Mouse (Mus musculus) ES-E14 (cell line): Measurements from ENCODE around the gene Mrps14. TPM values are rescaled to one million over a fixed set of nuclear protein-coding genes. Genes with fewer than 3 reads are reported as not detected.

Experiments
- DNase-seq: peaks from one replicate; pipeline ENCODE4 v3.0.0-alpha.2; 2013; ENCODE audit warnings: low read depth, low spot score
- H3K27ac ChIP-seq: 2 replicates; pipeline ENCODE4 v1.5.1; 2012; ENCODE audit warnings: low read depth, mild to moderate bottlenecking, low read length, moderate library complexity, mixed read lengths; ENCODE audit not compliant: poor library complexity, insufficient read depth, severe bottlenecking
- H3K36me3 ChIP-seq: 2 replicates; pipeline ENCODE4 v1.6.1; 2012; ENCODE audit warnings: mild to moderate bottlenecking, low read length, moderate library complexity, mixed read lengths; ENCODE audit not compliant: control insufficient read depth, poor library complexity, insufficient read depth, severe bottlenecking
- H3K4me1 ChIP-seq, 2 experiments: fragments of 150-350 bp in 1 of 2; sonication (generic) in 1 of 2; 2 replicates each; pipeline ENCODE4 v1.6.1; 2012; ENCODE audit warnings: low read length in 2 of 2, mild to moderate bottlenecking in 1 of 2, mixed read lengths in 1 of 2; ENCODE audit not compliant: control insufficient read depth in 2 of 2, insufficient read depth in 2 of 2, poor library complexity in 1 of 2
- H3K4me3 ChIP-seq, 2 experiments: fragments of 150-350 bp in 1 of 2; sonication (generic) in 1 of 2; 2 replicates each; pipeline ENCODE4 v1.5.1; 2012; ENCODE audit warnings: low read length in 2 of 2, low read depth in 1 of 2, mild to moderate bottlenecking in 1 of 2, mixed read lengths in 1 of 2; ENCODE audit not compliant: insufficient read depth in 1 of 2, poor library complexity in 1 of 2, severe bottlenecking in 1 of 2
- H3K9ac ChIP-seq: 2 replicates; pipeline ENCODE4 v1.6.1; 2012; ENCODE audit warnings: low read depth, mild to moderate bottlenecking, low read length, mixed read lengths; ENCODE audit not compliant: poor library complexity, insufficient read depth, severe bottlenecking
- H3K9me3 ChIP-seq: fragments of 150-350 bp; sonication (generic); 2 replicates; pipeline ENCODE4 v1.6.1; 2012; ENCODE audit warnings: low read depth, mild to moderate bottlenecking, low read length; ENCODE audit not compliant: control insufficient read depth, insufficient read depth
- CHD2 ChIP-seq: IDR thresholded peaks from 2 replicates; pipeline ENCODE4 v1.6.1; 2014; ENCODE audit warnings: mild to moderate bottlenecking, low read depth, low read length, inconsistent platforms
- HCFC1 ChIP-seq: IDR thresholded peaks from 2 replicates; pipeline ENCODE4 v1.6.1; 2012; ENCODE audit warnings: low read length, inconsistent platforms, borderline replicate concordance; ENCODE audit not compliant: insufficient read depth
- MAFK ChIP-seq: IDR thresholded peaks from 2 replicates; pipeline ENCODE4 v1.6.1; 2014; ENCODE audit warnings: mild to moderate bottlenecking, low read depth, low read length, inconsistent platforms; ENCODE audit not compliant: insufficient read depth
- ZC3H11A ChIP-seq: IDR thresholded peaks from 2 replicates; pipeline ENCODE4 v1.6.1; 2012; ENCODE audit warnings: low read depth, mild to moderate bottlenecking, inconsistent platforms, low read length, borderline replicate concordance
- ZNF384 ChIP-seq: IDR thresholded peaks from 2 replicates; pipeline ENCODE4 v1.6.1; 2012; ENCODE audit warnings: low read depth, low read length, inconsistent platforms
- in situ Hi-C, 2 experiments: fragments of 600-800 bp; cut with MboI; formaldehyde crosslinking; loops; one replicate each; pipeline ENCODE4 v1.15.1; 2025; ENCODE audit warnings: low sequenced_read_pairs in 2 of 2, inconsistent platforms in 1 of 2; ENCODE audit not compliant: unreplicated experiment in 2 of 2
- total RNA-seq: library from RNA; depleted of rRNA; stranded (reverse); fragments of 300-350 nt; gene quantifications from 2 replicates; pipeline ENCODE4 v1.2.3, GENCODE M21; 2012

Mrps14 gene
- total RNA-seq, 1 experiment, result 71.6 TPM

GRCm38 (mm10) chr1:160181216-160181615 is 13.8 kb upstream of the Mrps14 start:
- no peak overlapping the region for H3K9ac ChIP-seq
- DNase-seq, result no peak
- H3K4me3 ChIP-seq, result no peak overlapping the region
- TF ChIP-seq ZNF384, result no peak
- no peak for TF ChIP-seq CHD2
- no peak for TF ChIP-seq HCFC1
- TF ChIP-seq ZC3H11A, result no peak
- no peak for TF ChIP-seq MAFK
- H3K9me3 ChIP-seq, result no peaks in the 10 kb centered on the region
- H3K36me3 ChIP-seq, result no peaks in the 10 kb centered on the region
- in situ Hi-C loops, result no loop called here
- H3K27ac ChIP-seq, result no peak overlapping the region
- no peaks in the 10 kb centered on the region for H3K4me1 ChIP-seq

- in situ Hi-C loops, result no loop called here
- no peaks in the 10 kb centered on the region for H3K36me3 ChIP-seq
- no peak overlapping the region for H3K9ac ChIP-seq
- H3K4me3 ChIP-seq, result no peak overlapping the region
- DNase-seq, result no peak
- H3K27ac ChIP-seq, result no peak overlapping the region
- no peaks in the 10 kb centered on the region for H3K4me1 ChIP-seq
- no peak for TF ChIP-seq CHD2
- TF ChIP-seq MAFK, result no peak
- TF ChIP-seq ZNF384, result no peak
- TF ChIP-seq HCFC1, result no peak
- no peak for TF ChIP-seq ZC3H11A
- H3K9me3 ChIP-seq, result no peaks in the 10 kb centered on the region
Observed at GRCm38 (mm10) chr1:160184506-160184905, 10.5 kb upstream of the Mrps14 start.

- Histone ChIP-seq H3K4me3 (peak overlapping the region; percentile 95 to 98), H3K9ac (peak overlapping the region; percentile 99), H3K27ac (peak overlapping the region; percentile 70; the same call in 1 of the 2 replicates), H3K36me3 (peaks cover 18% of the 10 kb centered on the region), H3K4me1 (peaks cover 0 to 2% of the 10 kb centered on the region in 2 experiments; a peak in 1 of 4 replicates), H3K9me3 (peaks cover 15% of the 10 kb centered on the region)
- TF ChIP-seq MAFK (no peak), CHD2 (no peak), ZNF384 (no peak), HCFC1 (no peak), ZC3H11A (no peak)
- in situ Hi-C loops, result no loop called here
- DNase-seq, result no peak
Observed at GRCm38 (mm10) chr1:160195337-160195663, 285 bp downstream of the Mrps14 start.

- Histone ChIP-seq H3K4me3 (no peak overlapping the region), H3K27ac (no peak overlapping the region), H3K9ac (no peak overlapping the region), H3K36me3 (peaks cover 42% of the 10 kb centered on the region), H3K9me3 (no peaks in the 10 kb centered on the region; the same call in 1 of the 2 replicates), H3K4me1 (peaks cover 5 to 9% of the 10 kb centered on the region in 2 experiments)
- TF ChIP-seq MAFK (no peak), ZNF384 (no peak), ZC3H11A (no peak), CHD2 (no peak), HCFC1 (no peak)
- DNase-seq, result no peak
- in situ Hi-C loops, result no loop called here
Observed at GRCm38 (mm10) chr1:160205486-160205885, 10.5 kb downstream of the Mrps14 start.

- peak; percentile 58; the same call in 1 of the 2 replicates for TF ChIP-seq CHD2
- TF ChIP-seq ZNF384, result no peak
- Histone ChIP-seq H3K9ac (no peak overlapping the region), H3K36me3 (peaks cover 24% of the 10 kb centered on the region), H3K4me1 (peaks cover 5 to 12% of the 10 kb centered on the region in 2 experiments), H3K9me3 (no peaks in the 10 kb centered on the region), H3K27ac (peak overlapping the region; percentile 46; the same call in 1 of the 2 replicates), H3K4me3 (peak overlapping the region; percentile 53 to 77)
- in situ Hi-C loops, result no loop called here
- DNase-seq, result peak; percentile 60
Observed at GRCm38 (mm10) chr1:160209844-160210243, 14.8 kb downstream of the Mrps14 start.
